Comparison of ENCODE assay signal across 8 mouse cellular contexts in genomic region chr5:124006891-124007491, GRCm38 (mm10). TPM values are rescaled to one million over a fixed set of nuclear protein-coding genes. Genes with fewer than 3 reads are reported as not detected.
DNase-seq lines count a peak whose midpoint lies in the region.

No protein-coding gene starts in this region.

- peak; percentile 42 for DNase-seq in gastrocnemius, postnatal 25 days
- no peak for DNase-seq in gastrocnemius, adult 18-20 months (ENCODE audit: low spot score)
- DNase-seq in 3T3-L1 (ENCODE audit: low read depth, low spot score), result peak; percentile 99
- DNase-seq in adrenal gland, postnatal 4 days (ENCODE audit: low spot score in 2 of 2), result peak; percentile 54 to 68
- DNase-seq in kidney, adult 18-20 months, result peak; percentile 79
- DNase-seq in thymus, postnatal 36 days, result no peak
- DNase-seq in gastrocnemius, postnatal 14 days, result no peak
- no peak for DNase-seq in left cerebral cortex, adult 18-20 months (ENCODE audit: low spot score in 2 of 2)

- intact Hi-C loops in gastrocnemius, postnatal 14 days (cut with DNase I; ENCODE audit: low total_unique reads), result no loop called here

RNA-seq across cellular contexts. Expression of gene Vps37b, which starts 25.1 kb away (rescaled TPM):
- 1 to 10 TPM; 4.2 to 6.3 TPM for total RNA-seq in gastrocnemius, postnatal 25 days (2021)
- 1 to 10 TPM; 5.7 to 6.6 TPM for total RNA-seq in gastrocnemius, adult 18-20 months (2021)
- total RNA-seq in adrenal gland, postnatal 4 days (2021), result 10 to 100 TPM; 61.4 to 64.1 TPM
- 1 to 10 TPM; 6.3 to 7.8 TPM for total RNA-seq in gastrocnemius, postnatal 14 days (2021)
- 10 to 100 TPM; 43.2 to 50.5 TPM for total RNA-seq in left cerebral cortex, adult 18-20 months (2021)

RNA-seq across cellular contexts. Expression of gene Hip1r, which starts 33.6 kb away (rescaled TPM):
- 1 to 10 TPM; 6.2 to 6.6 TPM for total RNA-seq in gastrocnemius, postnatal 25 days (2021)
- 10 to 100 TPM in 1 of 2 experiments, 1 to 10 TPM in 1; 9.4 to 19.6 TPM for total RNA-seq in gastrocnemius, adult 18-20 months (2021)
- total RNA-seq in adrenal gland, postnatal 4 days (2021), result 10 to 100 TPM; 16.3 to 23.6 TPM
- 10 to 100 TPM in 1 of 2 experiments, 1 to 10 TPM in 1; 7.2 to 11.1 TPM for total RNA-seq in gastrocnemius, postnatal 14 days (2021)
- total RNA-seq in left cerebral cortex, adult 18-20 months (2021), result 10 to 100 TPM; 66.5 to 67.7 TPM

Comparison
In these comparisons a context has a peak if more than half of its experiments do, and no peak if none do; other contexts are left out.
1. DNase-seq: peak in gastrocnemius, postnatal 25 days (single experiment), 3T3-L1 (single experiment), adrenal gland, postnatal 4 days (2 of 2) and kidney, adult 18-20 months (single experiment); none in gastrocnemius, adult 18-20 months (single experiment), thymus, postnatal 36 days (0 of 2), gastrocnemius, postnatal 14 days (single experiment) and left cerebral cortex, adult 18-20 months (0 of 2).
2. RNA of gene Vps37b, which starts 25.1 kb away (total RNA-seq): 61.4 to 64.1 TPM in adrenal gland, postnatal 4 days and 43.2 to 50.5 TPM in left cerebral cortex, adult 18-20 months; 6.3 to 7.8 TPM in gastrocnemius, postnatal 14 days, 5.7 to 6.6 TPM in gastrocnemius, adult 18-20 months and 4.2 to 6.3 TPM in gastrocnemius, postnatal 25 days; every median in the first group is over 4 times any median in the second.